In the genomic region with DNA sequence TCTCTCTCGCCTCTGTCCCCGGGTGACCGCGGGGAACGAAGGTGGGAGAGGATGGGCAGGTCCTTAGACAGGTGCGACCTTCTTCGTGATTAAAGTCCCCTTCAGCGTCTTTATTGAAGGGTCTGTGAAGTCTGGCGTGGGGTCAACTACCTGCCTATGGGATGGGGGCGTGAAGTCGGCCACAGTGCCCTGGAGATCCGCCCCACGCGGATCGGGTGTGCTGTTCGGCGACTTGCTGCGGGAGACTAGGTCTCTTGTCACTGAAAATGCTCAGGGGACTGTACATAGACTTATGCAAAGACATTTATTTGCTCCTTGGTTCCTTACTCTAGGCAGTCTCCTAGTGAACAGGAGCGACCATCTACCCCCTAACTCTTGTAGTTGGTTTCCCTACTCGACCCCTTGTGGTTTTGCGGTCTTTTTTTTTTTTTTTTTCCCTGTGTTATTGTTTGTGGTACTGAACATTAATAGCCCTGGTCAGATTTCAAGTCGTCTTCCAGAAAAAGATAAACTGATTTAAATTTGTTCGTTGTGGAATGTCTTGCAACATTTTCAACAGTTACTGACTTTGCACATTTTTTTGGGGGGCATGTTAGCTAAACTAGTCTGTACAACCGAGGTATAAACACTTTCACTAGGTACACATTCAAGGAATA, we compare ENCODE assay signal across 7 mouse cellular contexts. TPM values are rescaled to one million over a fixed set of nuclear protein-coding genes. Genes with fewer than 3 reads are reported as not detected.
DNase-seq lines count a peak whose midpoint lies in the region; ATAC-seq lines count a peak whose summit lies in the region.

No protein-coding gene starts in this region.

- H3K4me2 ChIP-seq in forebrain, embryonic 12.5 days, result peak overlapping the region; percentile 75
- peak overlapping the region; percentile 89 for H3K4me2 ChIP-seq in liver, embryonic 15.5 days

- H3K27me3 ChIP-seq in forebrain, embryonic 12.5 days, result no peaks in the 10 kb centered on the region
- H3K27me3 ChIP-seq in liver, embryonic 15.5 days, result no peaks in the 10 kb centered on the region

- peak; percentile 70 for DNase-seq in 3T3-L1 (ENCODE audit: low read depth, low spot score)
- peak; percentile 83 for DNase-seq in 416B (ENCODE audit: low read depth)
- DNase-seq in adrenal gland, postnatal 36 days, result no peak
- DNase-seq in embryo, embryonic 10 days (ENCODE audit: low spot score), result no peak
- DNase-seq in urinary bladder, postnatal 4 days (ENCODE audit: low spot score in 2 of 2), result no peak

- WGBS in forebrain, embryonic 12.5 days, result 7% methylated on average over 23 of the region's 24 CpGs
- under 1% methylated on average over 24 of the region's 24 CpGs for WGBS in liver, embryonic 15.5 days (ENCODE audit: insufficient replicate concordance)

- no peaks in the 10 kb centered on the region for H3K36me3 ChIP-seq in forebrain, embryonic 12.5 days (replicated peaks)
- no peaks in the 10 kb centered on the region for H3K36me3 ChIP-seq in liver, embryonic 15.5 days (replicated peaks)

- ATAC-seq in forebrain, embryonic 12.5 days (ENCODE audit: low FRiP score), result peak; percentile 66; the same call in 1 of the 2 replicates
- peak; percentile 29 for ATAC-seq in liver, embryonic 15.5 days (ENCODE audit: insufficient read depth)

- peak overlapping the region; percentile 64 for H3K4me3 ChIP-seq in forebrain, embryonic 12.5 days (replicated peaks)
- peak overlapping the region; percentile 85 for H3K4me3 ChIP-seq in liver, embryonic 15.5 days (replicated peaks)

- H3K27ac ChIP-seq in forebrain, embryonic 12.5 days, result peak overlapping the region; percentile 90
- peak overlapping the region; percentile 98 for H3K27ac ChIP-seq in liver, embryonic 15.5 days (replicated peaks)

- H3K9me3 ChIP-seq in forebrain, embryonic 12.5 days, result no peaks in the 10 kb centered on the region
- no peaks in the 10 kb centered on the region for H3K9me3 ChIP-seq in liver, embryonic 15.5 days (replicated peaks)

- peak overlapping the region; percentile 84 for H3K9ac ChIP-seq in forebrain, embryonic 12.5 days
- H3K9ac ChIP-seq in liver, embryonic 15.5 days, result peak overlapping the region; percentile 87

- H3K4me1 ChIP-seq in forebrain, embryonic 12.5 days, result peaks cover 6% of the 10 kb centered on the region
- H3K4me1 ChIP-seq in liver, embryonic 15.5 days (replicated peaks), result peaks cover 55% of the 10 kb centered on the region

RNA-seq across cellular contexts. Expression of a gene that starts 0.5 kb away (rescaled TPM):
- polyA plus RNA-seq in forebrain, embryonic 12.5 days (2016; fragmentation: Nextera tagmentation; extraction: Ambion mirVana), result 33.7 and 39.3 TPM in 2 replicates
- 14.3 TPM in 2 replicates for polyA plus RNA-seq in liver, embryonic 15.5 days (2015; fragmentation: Nextera tagmentation; extraction: Ambion mirVana)
- total RNA-seq in adrenal gland, postnatal 36 days (2021), result 10 to 100 TPM; 45.9 to 56.9 TPM

RNA-seq across cellular contexts. Expression of a gene that starts 43.5 kb away (rescaled TPM):
- polyA plus RNA-seq in forebrain, embryonic 12.5 days (2016; fragmentation: Nextera tagmentation; extraction: Ambion mirVana), result 1,153 and 1,229 TPM in 2 replicates
- polyA plus RNA-seq in liver, embryonic 15.5 days (2015; fragmentation: Nextera tagmentation; extraction: Ambion mirVana), result 171 and 184 TPM in 2 replicates
- total RNA-seq in adrenal gland, postnatal 36 days (2021), result 100 to 1,000 TPM; 285 to 364 TPM

RNA-seq across cellular contexts. Expression of a gene that starts 57.8 kb away (rescaled TPM):
- polyA plus RNA-seq in forebrain, embryonic 12.5 days (2016; fragmentation: Nextera tagmentation; extraction: Ambion mirVana), result 41.9 and 45.3 TPM in 2 replicates
- polyA plus RNA-seq in liver, embryonic 15.5 days (2015; fragmentation: Nextera tagmentation; extraction: Ambion mirVana), result 39.6 and 41.8 TPM in 2 replicates
- total RNA-seq in adrenal gland, postnatal 36 days (2021), result 10 to 100 TPM; 73.0 to 79.4 TPM

Comparison
In these comparisons a context has a peak if more than half of its experiments do, and no peak if none do; other contexts are left out.
1. DNase-seq: peak in 3T3-L1 (single experiment) and 416B (single experiment); none in adrenal gland, postnatal 36 days (0 of 2), embryo, embryonic 10 days (single experiment) and urinary bladder, postnatal 4 days (0 of 2).